Mouse (Mus musculus) left cerebral cortex, adult 2 months (tissue): ENCODE measurements around the gene 6030445D17Rik. TPM values are rescaled to one million over a fixed set of nuclear protein-coding genes. Genes with fewer than 3 reads are reported as not detected.

ENCODE experiments used
- DNase-seq, 2 experiments: peaks; one replicate each; pipeline ENCODE4 v3.0.0; 2021 to 2022; ENCODE audit warnings: low spot score in 2 of 2, mixed read lengths in 1 of 2; ENCODE audit errors: extremely low spot score in 1 of 2
- H3K27ac ChIP-seq: fragments of 200-600 bp; 2 replicates; pipeline ENCODE4 v1.8.1; 2022
- H3K4me3 ChIP-seq: fragments of 200-600 bp; 2 replicates; pipeline ENCODE4 v1.8.1; 2022
- CTCF ChIP-seq: fragments of 200-600 bp; IDR thresholded peaks from 2 replicates; pipeline ENCODE4 v1.8.1; 2022; ENCODE audit warnings: antibody characterized with exemption, mild to moderate bottlenecking, moderate library complexity
- intact Hi-C: fragments of 180-260 bp; cut with DNase I; formaldehyde crosslinking; loops from one replicate; pipeline ENCODE4 v1.15.1; 2025
- total RNA-seq, 2 experiments: library from RNA; stranded (reverse); gene quantifications; 2 replicates each; pipeline ENCODE4 v1.2.3; 2021

6030445D17Rik gene
- total RNA-seq, 2 experiments from 2014 or later = 0.32 to 0.51 TPM

GRCm38 (mm10) chr4:136441354-136442043 is 20.6 kb upstream of the 6030445D17Rik start:
- no peak for TF ChIP-seq CTCF
- no peak for DNase-seq
- H3K4me3 ChIP-seq = no peak overlapping the region
- intact Hi-C loops = no loop called here
- H3K27ac ChIP-seq = no peak overlapping the region

GRCm38 (mm10) chr4:136444561-136444960 is 17.5 kb upstream of the 6030445D17Rik start:
- Histone ChIP-seq H3K4me3 (no peak overlapping the region), H3K27ac (no peak overlapping the region)
- intact Hi-C loops = no loop called here
- TF ChIP-seq CTCF = no peak
- no peak for DNase-seq

DNA sequence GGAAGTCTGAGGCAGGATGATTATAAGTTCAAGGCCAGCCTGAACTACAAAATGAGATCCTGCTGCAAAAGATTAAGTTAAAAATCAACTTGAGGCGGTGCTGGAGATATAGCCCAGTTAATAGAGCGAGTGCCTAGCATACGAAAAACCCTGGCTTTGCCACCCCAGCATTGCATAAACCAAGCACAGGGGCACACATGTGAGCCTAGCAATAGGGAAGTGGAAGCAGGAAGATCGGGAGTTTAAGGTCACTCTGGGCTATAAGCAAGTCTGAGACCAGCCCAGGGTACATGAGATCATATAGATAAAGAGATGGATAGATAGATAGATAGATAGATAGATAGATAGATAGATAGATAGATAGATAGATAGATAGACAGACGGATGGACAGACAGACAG is 12.3 kb upstream of the 6030445D17Rik start:
- no peak overlapping the region for H3K4me3 ChIP-seq
- no peak overlapping the region for H3K27ac ChIP-seq
- intact Hi-C loops = loop anchor here (5.0 kb wide), 1 partner anchor 77 kb away; no protein-coding TSS in a partner anchor
- no peak for DNase-seq
- TF ChIP-seq CTCF = no peak

DNA sequence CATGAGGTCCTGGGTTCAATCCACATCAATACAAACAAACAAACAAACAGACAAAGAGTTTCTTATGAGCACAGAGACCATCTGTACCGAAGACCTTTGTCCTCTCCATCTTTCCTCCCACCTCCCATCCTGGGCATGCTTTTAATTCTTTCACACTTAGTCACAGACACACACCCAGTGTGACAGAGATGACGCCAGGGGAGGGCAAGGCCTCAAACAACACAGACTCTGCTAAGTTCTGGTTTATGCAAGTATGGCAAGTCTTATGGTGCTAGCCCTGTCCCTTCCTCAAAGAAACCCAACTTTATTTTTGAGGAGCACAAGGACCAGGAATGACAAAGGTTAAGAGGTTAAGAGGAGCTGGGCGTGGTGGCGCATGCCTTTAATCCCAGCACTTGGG is 11.8 kb upstream of the 6030445D17Rik start:
- no peak for DNase-seq
- no peak for TF ChIP-seq CTCF
- no peak overlapping the region for H3K4me3 ChIP-seq
- H3K27ac ChIP-seq = no peak overlapping the region
- intact Hi-C loops = loop anchor here (5.0 kb wide), 1 partner anchor 78 kb away; no protein-coding TSS in a partner anchor

DNA sequence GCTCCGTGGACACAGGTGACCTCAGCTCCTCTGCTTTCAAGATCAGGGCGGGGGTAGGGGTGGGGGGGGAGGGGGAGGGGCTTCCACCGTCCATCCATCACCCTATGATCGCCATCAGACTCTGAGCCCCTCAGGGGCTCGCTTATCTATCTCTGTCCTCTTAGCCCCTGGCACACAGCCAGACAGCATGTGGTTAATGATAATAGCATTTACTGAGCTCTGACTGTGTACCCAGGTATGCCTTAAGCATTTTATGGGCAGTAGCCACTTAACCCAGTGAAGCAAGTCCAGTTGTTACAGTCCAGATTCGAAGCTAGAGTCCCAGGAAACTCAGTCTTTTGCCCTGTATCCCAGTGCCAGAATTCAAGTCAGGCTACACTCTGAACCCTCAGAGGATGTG is 10.5 kb upstream of the 6030445D17Rik start:
- H3K27ac ChIP-seq = no peak overlapping the region
- no peak overlapping the region for H3K4me3 ChIP-seq
- DNase-seq = no peak
- TF ChIP-seq CTCF = no peak
- intact Hi-C loops = loop anchor here (5.0 kb wide), 1 partner anchor 79 kb away; no protein-coding TSS in a partner anchor

DNA sequence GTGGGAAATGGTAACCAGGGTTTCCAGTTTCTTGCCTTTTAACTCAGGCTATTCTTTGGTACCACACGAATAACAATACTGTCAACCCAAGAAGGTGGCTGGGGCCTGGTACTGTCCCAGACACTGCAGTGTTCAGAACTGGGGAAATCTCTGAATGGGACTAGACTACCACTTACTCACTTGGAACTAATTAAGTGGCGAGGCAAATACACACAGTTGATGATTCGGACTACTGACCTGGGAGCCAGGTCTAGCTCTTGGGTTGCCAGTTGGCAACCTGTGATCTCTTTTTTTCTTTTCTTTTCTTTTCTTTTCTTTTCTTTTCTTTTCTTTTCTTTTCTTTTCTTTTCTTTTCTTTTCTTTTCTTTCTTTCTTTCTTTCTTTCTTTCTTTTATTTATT is 9.8 kb upstream of the 6030445D17Rik start:
- DNase-seq = no peak
- no peak for TF ChIP-seq CTCF
- no peak overlapping the region for H3K4me3 ChIP-seq
- intact Hi-C loops = loop anchor here (5.0 kb wide), 1 partner anchor 80 kb away; no protein-coding TSS in a partner anchor
- H3K27ac ChIP-seq = no peak overlapping the region

DNA sequence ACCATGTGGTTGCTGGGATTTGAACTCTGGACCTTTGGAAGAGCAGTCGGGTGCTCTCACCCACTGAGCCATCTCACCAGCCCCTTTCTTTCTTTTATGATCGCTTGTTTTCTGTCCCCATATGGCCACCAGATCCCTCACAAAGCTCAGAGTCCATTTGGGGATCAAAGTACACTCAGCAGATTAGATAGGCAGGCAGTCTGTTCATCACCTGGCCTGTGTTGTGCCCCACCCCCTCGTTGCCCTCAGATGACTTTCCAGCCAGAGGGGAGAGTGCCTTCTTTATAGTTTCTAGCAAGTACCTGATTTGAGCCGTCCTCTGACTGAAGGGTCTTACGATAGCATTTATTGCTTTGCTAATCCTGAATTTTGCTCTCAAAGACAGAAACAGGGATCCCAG is 9.3 kb upstream of the 6030445D17Rik start:
- DNase-seq = no peak
- no peak overlapping the region for H3K4me3 ChIP-seq
- intact Hi-C loops = loop anchor here (5.0 kb wide), 1 partner anchor 80 kb away; no protein-coding TSS in a partner anchor
- no peak for TF ChIP-seq CTCF
- no peak overlapping the region for H3K27ac ChIP-seq

DNA sequence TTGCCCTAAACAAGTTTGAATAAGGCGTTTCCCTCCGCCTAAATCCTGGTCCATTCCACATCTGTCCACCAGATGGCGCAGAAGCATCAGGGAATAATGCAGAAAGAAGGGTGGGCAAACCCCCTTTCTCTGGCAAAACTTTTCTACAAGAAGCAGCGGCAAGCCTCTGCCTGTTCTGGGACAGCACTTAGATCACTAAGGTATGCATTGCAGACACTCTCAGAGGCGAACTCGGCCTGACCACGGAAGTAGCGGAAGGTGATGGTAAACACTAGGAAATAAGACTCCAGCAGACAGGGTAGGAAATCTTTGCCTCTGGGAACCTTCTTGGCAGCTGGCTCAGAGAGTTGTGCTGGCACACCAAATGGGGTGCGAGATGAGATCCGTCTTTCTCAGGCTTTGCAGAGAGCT is 7.2 kb upstream of the 6030445D17Rik start:
- peak; percentile 94 for TF ChIP-seq CTCF
- intact Hi-C loops = loop anchor here (1.0 to 5.0 kb wide), 4 partner anchors 71 to 166 kb away; partner anchors contain the start of gene Kdm1a
- H3K4me3 ChIP-seq = peak overlapping the region; percentile 38
- DNase-seq = peak; percentile 69 to 81
- H3K27ac ChIP-seq = no peak overlapping the region

- intact Hi-C loops = loop anchor here (5.0 kb wide), 1 partner anchor 146 kb away; the partner anchor contains the start of gene Kdm1a
- Histone ChIP-seq H3K4me3 (no peak overlapping the region), H3K27ac (no peak overlapping the region)
- no peak for TF ChIP-seq CTCF
- no peak for DNase-seq
Observed at GRCm38 (mm10) chr4:136456516-136457218, 5.4 kb upstream of the 6030445D17Rik start.

GRCm38 (mm10) chr4:136458276-136458675 is 3.8 kb upstream of the 6030445D17Rik start:
- intact Hi-C loops = loop anchor here (5.0 kb wide), 1 partner anchor 144 kb away; the partner anchor contains the start of gene Kdm1a
- DNase-seq = no peak
- no peak overlapping the region for H3K4me3 ChIP-seq
- H3K27ac ChIP-seq = no peak overlapping the region
- TF ChIP-seq CTCF = no peak

DNA sequence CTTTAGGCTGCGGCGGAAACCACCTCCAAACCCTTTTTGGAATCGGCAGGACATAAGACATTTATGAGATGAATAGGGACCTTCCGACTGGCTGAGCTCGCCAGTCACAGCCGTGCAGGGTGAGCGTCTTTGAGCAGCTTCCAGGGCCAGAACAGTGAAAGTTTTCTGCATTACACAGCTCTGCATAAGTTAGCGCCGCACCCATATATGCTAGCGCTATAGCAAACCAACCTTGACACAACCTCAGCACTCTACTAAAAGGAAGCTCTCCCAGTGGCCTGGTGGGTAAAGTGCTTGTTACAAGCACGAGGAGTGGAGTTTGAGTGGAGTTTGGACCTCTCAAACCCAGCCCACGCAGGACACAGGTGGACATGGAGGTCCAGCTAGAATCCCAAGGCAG is 2.8 kb upstream of the 6030445D17Rik start:
- intact Hi-C loops = loop anchor here (5.0 kb wide), 1 partner anchor 143 kb away; the partner anchor contains the start of gene Kdm1a
- Histone ChIP-seq H3K4me3 (no peak overlapping the region), H3K27ac (no peak overlapping the region)
- no peak for TF ChIP-seq CTCF
- DNase-seq = no peak

GRCm38 (mm10) chr4:136461206-136461605 is 844 bp upstream of the 6030445D17Rik start:
- Histone ChIP-seq H3K4me3 (no peak overlapping the region), H3K27ac (no peak overlapping the region)
- no peak for TF ChIP-seq CTCF
- intact Hi-C loops = no loop called here
- DNase-seq = no peak
